Mouse (Mus musculus) mouse trophoblast stem cell (cell line): Measurements from ENCODE around the gene Itga3.

Experiments used
- in situ Hi-C, 2 experiments: fragments of 300-500 bp; cut with MseI, MboI; formaldehyde crosslinking; loops; 2 replicates in 1 of 2; 3 replicates in 1 of 2; pipeline ENCODE4 v1.15.1; 2025

Gene Itga3

DNA sequence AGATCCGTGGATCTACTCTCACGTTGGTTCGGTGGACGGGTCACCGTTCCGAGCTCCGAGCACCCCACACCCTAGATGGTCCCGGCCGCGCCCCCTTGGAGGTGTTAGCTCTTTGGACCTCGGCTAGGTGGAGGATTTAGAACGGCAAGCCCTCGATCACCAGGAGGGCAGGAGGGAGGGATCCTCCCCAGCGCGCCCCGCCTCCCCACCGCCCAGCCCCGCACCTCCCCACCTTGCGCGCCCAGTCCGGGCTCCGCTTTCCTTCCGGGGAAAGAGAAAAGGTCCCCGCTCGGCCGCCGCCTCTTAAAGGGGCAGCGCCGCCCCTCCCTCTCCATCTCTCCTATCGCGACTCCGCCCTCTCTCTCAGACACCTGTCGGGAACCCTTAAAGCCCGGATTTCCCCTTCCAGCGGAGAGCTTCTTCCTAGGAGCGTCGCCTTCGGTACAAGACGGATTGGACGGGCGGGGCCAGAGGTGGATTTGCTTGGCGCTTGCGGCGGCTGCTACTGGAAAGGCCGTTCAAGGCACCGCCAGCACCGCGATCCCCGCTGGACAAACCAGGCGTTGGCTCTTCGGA is at the start of gene Itga3:
Gene Itga3, minus strand, starts transcription at position 266 of the 576 bp plus-strand sequence.
- in situ Hi-C loops, result no loop called here

GRCm38 (mm10) chr11:95125366-95125948 is 48.9 kb upstream of the Itga3 start:
- in situ Hi-C loops, result no loop called here

DNA sequence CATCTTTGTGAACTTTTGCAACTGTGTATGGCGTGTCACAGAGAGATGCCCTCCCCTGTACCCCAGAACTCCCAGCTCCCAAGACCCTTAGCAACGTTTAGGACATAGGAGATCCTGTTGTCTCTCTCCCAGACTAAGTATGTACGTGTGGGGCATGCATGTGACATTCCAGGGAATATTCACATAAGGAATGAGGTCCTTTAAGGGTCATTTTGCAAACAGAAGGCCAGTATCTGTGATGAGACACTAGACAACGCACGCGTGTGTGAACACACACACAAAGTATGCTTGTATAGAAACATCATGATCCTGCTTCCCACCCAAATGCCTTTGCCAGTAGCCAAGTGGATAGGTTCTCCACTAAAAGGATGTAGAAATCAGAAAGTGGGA is 45.5 kb upstream of the Itga3 start:
- in situ Hi-C loops, result no loop called here

- in situ Hi-C loops, result no loop called here
Observed at GRCm38 (mm10) chr11:95121161-95122099, 44.8 kb upstream of the Itga3 start.

GRCm38 (mm10) chr11:95120633-95121020 is 44.0 kb upstream of the Itga3 start:
- in situ Hi-C loops, result no loop called here

DNA sequence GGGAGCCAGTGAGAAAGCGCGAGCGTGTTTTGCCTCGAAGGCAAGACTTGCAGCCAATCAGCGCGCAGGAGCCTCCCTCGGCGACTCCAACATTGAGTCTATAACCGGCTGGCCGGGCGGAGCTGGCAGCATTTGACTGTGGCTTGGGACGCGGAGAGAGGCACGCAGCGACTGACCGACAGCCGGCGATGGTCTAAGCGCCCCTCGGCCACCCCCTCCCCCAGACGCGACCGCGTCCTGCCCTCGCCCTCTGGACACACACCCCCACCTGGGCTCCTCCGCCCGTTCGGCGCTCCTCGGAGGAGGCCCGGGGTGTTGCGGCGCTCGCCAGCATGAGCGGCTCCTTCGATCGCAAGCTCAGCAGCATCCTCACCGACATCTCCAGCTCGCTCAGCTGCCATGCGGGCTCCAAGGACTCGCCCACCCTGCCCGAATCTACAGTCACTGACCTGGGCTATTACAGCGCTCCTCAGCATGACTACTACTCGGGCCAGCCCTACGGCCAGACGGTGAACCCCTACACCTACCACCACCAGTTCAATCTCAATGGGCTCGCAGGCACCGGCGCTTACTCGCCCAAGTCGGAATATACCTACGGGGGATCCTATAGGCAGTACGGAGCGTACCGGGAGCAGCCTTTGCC is 43.5 kb upstream of the Itga3 start, which contains the start of gene Dlx3:
Gene Dlx3, plus strand, starts transcription at position 130 of the 643 bp plus-strand sequence.
- in situ Hi-C loops, result loop anchor here (5.0 kb wide), 1 partner anchor 127 kb away; no protein-coding TSS in a partner anchor

DNA sequence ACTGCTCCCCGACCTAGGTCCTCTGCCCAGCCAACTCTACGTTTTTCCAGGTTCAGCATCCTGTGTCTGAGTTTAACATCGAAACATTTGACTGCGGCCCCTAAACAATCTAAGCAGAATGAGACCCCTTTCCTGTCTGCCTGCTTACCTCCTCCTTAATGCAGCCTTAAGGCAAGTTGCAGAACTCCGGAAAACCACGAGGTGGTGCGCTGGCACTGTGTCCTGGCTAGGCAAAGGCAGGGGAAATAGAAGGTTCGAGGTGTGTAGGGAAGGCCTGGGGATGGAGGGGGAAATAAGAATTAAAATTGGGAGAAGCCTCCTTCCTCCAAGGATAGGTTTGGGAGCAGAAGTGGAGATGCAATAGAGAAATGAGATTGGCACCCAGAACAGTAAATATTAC is 41.9 kb upstream of the Itga3 start:
- in situ Hi-C loops, result loop anchor here (5.0 kb wide), 1 partner anchor 129 kb away; no protein-coding TSS in a partner anchor

DNA sequence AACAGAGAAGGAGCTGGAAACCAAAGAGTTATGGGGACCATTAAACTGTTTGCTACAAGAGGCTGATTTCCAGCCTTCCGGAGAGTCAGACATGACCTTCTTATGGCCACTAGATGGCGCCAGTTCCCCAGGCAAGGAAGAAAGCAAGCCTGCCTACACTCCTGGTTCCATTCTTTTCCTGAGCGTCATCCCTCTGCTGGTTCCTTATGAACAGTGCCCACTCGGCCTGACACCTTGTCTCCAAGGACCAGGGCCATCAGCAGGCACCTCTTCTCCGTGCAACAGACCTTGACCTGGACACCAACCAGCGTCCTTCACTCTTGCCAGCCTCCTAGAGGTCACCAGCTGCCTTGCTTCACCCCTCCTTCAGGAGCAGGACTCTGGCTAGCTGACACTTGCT is 40.4 kb upstream of the Itga3 start:
- in situ Hi-C loops, result loop anchor here (5.0 kb wide), 1 partner anchor 130 kb away; no protein-coding TSS in a partner anchor

DNA sequence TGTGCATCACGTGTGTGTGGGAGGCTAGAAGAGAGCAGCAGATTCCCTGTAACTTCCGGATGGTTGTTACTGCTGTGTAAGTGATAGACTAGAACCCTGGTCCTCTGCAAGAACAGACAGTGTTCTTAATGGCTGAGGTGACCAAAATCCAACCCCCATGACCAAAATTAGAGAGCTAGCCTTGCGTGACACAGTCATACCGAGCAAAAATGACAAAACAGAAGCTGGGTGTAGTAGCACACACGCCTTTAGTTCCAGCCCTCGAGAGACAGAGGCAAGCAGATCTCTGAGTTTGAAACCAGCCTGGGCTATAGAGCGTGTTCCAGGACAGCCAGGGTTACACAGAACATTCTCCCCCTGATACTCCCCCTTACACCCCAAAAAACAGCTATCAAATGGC is 33.5 kb upstream of the Itga3 start:
- in situ Hi-C loops, result loop anchor here in 1 of 2 experiments (5.0 kb wide), 1 partner anchor 63 kb away; no protein-coding TSS in a partner anchor

DNA sequence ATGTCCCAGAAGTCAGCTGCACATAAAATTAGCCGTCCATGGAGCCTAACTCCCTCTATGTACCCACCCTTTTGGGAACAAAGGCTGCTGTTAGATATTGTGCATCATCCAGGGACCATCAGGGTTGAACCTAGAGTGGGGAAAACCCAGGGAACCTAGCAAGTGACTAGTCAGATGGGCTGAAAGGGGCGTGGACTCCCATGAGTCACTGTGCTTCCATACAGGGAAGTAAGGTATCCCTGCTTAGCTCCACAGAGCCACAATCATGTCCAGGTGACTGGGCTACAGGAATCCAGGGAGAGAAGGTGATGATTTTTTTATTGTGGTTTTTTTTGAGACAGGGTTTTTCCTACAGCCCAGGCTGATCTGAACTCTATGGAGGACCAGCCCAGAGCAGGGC is 32.4 kb upstream of the Itga3 start:
- in situ Hi-C loops, result loop anchor here (5.0 kb wide), 2 partner anchors 42 to 67 kb away; partner anchors contain the start of gene Pdk2 (in 1 of the 2)

DNA sequence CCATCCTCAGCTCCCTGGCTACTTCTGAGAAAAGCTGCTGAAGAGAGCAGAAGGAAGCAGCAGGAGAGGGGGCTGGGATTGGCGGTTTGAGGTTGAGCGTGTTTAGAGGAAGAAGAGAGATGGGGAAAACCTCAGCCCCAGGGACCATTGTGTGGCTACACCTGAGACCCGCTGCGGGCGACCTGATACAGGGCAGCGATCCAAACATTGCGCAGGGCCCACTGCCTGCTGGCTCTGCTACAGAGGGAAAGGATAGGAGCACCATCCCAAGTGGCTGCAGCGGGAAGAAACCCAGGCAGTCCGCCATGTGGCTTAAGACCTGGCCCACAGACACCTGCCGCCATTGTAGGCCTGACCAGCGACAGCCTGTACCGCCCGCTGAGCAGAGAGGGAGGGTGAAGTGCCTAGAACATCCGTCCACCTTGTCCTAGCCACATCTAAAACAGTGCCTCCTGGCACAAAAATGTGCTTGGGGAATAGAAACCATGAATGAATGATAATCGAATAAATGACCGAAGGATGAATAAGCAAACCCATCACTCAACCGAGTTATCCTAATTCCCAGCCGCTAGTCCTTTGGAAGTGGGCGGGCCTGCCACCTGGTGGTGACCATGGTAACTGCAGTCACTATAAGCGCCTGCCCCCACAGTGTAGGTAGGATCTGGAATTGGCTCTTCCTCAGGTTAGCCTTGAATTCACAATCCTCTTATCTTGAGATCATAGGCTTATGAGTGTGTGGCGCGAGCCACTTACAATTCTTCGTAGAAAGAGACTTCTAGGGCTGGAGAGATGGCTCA is 30.0 kb upstream of the Itga3 start:
- in situ Hi-C loops, result loop anchor here (5.0 kb wide), 2 partner anchors 39 to 64 kb away; partner anchors contain the start of gene Pdk2 (in 1 of the 2)

DNA sequence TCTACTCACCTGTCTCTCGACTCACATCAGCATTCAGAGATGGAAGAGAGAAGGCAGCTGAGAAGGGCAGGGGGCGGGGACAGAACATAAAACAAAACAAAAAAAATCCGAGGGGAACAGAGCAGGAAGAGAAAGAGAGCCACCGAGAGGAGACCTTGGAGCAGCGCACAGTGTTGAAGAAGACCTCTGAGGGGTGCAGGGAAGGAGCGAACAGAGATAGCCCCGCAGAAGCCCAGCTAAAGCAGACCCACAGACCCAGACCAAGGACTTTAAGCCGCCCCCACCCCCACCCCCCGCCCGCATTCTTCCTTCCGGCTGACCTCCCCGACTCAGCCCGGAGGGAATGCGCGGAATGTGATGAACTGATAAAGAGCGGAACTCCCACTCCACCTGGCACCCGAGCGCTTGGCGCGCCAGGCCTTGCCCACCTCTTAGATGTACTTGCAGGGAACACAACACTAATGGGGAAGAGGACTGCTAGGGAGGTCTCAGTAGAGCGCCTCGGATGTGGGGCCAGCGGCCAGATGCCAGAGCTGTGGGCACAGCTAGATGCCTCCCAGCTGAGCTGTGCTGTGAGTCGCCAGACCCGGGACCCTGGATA is 28.8 kb upstream of the Itga3 start:
- in situ Hi-C loops, result loop anchor here (5.0 kb wide), 2 partner anchors 38 to 63 kb away; partner anchors contain the start of gene Pdk2 (in 1 of the 2)

- in situ Hi-C loops, result no loop called here
Observed at GRCm38 (mm10) chr11:95104266-95104665, 27.7 kb upstream of the Itga3 start.

GRCm38 (mm10) chr11:95102161-95102904 is 25.7 kb upstream of the Itga3 start:
- in situ Hi-C loops, result no loop called here

DNA sequence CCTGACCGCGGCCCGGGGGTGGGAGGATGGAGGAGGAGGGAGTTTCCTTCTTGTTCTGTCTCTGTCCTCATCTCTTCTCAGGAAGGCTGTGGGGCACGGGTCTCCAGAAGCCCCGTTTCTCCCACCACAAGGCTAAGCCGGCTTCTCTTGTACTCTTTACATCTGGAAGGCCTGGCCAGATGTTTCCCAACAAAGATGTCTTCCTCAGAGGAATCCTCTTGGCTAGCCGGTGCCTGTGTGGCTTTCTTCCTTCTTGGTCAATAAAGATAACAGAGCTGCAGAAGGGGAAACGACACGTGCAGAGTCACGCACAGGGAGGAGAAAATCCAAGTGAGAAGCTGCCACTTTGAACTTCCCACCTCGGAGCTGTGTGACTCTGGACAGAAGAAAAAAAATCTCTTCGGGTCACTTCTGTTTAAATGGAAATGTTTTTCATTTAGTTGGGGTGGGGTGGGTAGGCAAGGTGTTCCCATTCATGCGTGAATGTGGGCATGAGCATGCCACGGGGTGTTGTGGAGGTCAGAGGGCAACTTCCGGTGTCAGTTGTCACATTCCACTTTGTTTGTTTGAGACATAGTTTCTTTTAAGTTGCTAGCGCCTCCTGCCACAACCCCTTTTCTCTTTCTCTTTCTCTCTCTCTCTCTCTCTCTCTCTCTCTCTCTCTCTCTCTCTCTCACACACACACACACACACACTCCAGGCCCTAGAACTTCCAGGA is 24.6 kb upstream of the Itga3 start:
- in situ Hi-C loops, result no loop called here

DNA sequence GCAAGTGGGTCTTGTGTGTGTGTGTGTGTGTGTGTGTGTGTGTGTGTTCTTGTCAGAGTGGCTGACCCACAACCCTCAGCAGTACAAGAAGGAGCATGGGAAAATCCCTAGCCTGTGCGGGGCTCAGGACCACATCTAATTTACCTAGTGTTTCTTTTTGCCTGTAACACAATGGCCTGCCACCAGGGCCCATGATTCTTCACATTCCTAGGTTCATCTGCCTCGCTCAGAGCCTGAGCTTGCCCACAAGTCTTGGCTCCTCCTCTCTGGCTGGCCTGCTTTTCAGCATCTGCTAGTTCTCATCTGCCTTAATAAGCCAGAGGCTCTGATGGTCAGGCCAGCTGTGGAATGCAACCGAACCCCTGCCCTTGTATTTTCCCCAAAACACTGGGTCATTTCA is 23.8 kb upstream of the Itga3 start:
- in situ Hi-C loops, result no loop called here

DNA sequence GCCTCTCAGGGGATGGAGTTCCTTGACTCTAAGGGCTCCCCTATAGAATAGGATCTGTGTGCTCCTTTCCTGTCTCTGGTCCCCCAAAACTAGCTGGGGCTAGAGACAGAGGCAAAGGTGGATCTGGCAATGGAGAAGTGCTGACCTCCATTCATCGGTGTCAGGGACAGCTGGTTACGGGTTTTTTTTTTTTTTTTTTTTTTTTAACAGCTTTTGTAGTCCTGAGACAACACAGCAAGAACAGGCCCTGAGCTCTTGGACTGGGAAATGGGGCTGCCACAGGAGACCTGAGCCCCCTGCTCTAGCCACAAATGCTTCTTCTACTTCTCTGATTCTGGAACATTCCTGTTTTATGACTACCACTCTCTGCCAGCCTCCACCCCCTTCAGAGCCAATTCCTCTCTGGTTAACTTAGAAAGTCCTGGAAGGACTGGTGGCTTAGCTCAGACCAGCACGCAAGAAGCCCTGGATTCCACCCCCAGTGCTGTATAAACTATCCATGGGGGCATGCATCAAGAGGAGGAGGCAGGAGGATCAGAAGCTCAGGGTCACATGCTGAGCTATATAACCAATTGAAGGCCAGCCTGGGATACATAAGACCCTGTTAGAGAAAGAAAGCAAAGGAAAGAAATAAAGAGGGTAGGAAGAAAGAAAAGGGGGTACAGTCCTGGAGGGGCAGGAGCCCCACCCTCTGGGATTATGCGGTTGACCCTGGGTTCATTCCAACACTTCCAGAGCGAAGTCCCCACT is 21.9 kb upstream of the Itga3 start:
- in situ Hi-C loops, result no loop called here

- in situ Hi-C loops, result no loop called here
Observed at GRCm38 (mm10) chr11:95097889-95098288, 21.3 kb upstream of the Itga3 start.
